Mouse (Mus musculus): ENCODE measurements around the gene Tcta.

The Tcta gene

DNA sequence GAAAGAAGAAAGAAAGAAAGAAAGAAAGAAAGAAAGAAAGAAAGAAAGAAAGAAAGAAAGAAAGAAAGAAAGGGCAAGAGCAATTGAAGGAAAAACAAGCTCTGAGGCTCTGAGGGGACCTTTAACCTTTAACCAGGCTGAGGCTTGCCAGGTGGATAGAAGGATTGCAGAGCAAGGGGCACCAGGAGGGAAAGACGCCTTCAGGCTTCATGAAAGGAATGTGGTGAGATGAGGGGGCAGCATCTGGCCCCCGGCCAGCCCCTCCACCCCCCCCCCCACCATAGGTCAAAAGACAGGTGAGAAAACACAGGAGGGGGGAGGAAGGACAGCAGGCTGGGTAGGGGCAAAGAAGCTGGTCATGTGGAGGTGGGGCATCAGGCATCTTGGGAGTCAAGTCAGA is 34.0 kb downstream of the Tcta start:
- no peak for DNase-seq (ENCODE audit: low read depth, low spot score)

DNA sequence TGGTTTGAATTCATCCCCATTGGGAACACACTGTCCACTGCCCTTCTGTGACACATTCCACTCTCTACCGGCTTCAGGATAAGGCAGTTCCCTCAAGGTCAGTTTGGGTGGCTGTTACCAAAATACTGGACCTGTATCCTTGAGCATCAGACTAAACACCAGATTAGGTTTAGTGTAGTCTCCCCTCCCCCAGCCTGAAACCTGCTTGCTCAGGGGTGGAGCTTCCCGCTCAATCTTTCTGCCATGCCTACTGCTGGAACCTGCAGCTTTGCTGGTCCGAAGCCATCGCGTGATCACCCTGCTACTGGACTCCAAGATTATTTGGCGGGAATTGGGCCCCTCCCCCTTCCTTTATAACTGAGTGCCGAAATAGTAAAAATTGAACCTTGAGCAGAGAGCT is 37.3 kb downstream of the Tcta start:
- peak; percentile 38 for DNase-seq (ENCODE audit: low read depth, low spot score)

DNA sequence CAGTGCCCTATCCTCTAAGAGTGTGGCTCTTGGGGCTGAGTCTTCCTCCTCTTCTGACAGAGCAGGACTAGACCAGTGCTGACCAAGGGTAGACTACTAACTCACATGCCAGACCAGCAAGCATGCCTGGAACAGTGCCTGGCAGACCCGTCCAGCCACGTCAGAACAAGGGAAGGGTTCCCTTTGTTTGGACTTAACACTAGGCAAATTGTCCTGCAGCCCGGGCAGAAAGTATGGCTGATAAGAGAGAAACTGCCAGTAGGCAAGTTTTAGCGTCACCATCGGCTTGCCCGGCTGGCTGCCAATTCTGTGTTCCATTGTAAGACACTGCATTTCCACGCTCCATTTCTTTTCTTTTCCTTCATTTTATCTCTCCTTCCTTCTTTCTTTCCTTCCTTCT is 38.3 kb downstream of the Tcta start:
- no peak for DNase-seq (ENCODE audit: low read depth, low spot score)

DNA sequence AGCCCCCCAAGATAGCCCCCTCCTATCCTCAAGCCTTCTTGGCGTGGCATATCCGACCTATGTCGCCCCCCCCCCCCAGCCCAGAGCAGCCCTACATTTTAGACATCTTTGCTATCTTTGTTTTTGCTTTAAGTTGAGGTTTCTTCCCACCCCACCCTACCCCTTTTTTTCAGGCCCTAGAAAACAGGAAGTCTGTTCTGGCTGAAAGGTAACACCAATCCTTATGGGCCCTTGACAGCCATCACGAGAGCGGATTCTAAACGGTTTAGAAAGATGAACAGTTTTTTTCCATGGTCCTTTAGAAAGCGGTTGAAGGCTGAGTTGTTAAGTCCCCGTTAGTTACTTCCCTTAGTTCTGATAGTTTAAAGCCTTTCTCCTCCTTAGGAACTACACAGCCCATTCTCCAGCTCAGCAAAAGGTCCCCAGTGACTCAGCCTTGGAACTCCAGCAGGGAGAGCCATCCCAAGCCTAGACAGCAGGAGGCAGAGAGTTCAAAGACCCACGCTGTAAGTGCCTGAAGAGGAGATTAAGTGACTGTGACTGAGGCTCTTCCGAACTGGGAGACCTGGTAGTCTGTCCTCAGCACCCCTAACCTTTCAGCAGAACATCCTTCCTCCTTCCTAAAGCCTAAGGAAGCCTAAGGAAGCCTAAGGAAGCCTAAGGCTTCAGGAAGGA is 39.6 kb downstream of the Tcta start:
- peak; percentile 81 for DNase-seq (ENCODE audit: low read depth, low spot score)

DNA sequence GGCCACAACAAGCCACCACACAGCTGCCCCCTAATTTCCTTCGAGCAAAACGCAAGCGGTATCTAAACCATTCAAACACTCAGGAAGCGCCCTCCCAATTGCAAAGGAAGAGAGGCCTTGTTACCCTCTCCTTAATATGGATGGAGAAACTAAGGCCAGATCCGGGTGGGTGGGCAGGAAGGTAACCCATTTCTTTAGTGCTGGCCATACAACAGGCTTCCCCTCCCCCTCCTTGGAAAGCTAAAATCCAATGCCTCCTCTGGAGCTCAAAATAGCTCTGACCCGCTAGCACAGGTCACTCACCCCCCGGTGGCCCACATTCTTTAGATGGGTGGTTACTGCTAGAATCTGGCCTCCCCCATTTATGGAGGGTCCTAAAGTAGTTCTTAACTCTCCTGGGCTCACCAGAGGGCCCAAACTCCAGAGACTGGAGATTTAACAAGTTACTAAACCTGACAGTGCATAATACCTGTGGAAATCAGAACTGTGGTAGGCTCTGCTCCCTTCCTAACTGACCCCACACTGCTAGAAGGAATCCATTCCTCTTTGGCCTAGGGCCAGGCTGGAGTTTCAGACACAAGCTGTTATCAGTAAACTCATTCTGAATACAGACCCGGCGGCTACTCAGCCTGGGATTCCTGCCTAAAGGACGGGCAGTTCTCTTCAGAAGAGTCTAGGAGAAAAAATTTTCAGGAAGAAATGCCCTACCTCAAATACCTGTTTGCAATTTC is 41.6 kb downstream of the Tcta start:
- DNase-seq (ENCODE audit: low read depth, low spot score), result peak; percentile 83

DNA sequence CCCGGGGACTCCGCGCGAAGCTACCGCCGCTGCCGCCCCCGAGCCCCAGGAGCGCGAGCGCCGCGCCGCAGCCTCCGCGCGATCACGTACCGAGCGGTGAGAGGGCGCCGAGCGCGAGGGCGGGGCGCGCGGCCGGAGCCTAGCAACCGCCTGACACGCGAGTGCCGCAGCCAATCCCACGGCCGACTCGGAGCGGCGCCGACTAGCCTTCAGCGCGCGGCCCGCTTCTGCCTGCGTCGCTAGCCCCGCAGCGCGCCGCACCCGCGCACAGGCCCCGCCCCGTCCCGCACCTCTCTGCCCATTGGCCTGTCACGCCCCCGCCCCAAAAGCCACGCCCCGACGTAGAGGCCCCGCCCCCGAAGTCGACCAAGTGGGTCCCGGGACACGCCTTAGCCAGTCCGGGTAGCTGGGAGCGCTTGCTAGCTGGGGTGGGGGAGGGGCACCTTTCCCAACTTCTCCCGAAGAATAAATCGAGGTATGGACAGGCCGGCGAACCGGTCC is 42.2 kb downstream of the Tcta start, which contains the start of gene Dag1:
Gene Dag1 (minus strand): TSS at position 269 of the 501 bp plus-strand sequence.
- DNase-seq (ENCODE audit: low read depth, low spot score), result peak; percentile 98

DNA sequence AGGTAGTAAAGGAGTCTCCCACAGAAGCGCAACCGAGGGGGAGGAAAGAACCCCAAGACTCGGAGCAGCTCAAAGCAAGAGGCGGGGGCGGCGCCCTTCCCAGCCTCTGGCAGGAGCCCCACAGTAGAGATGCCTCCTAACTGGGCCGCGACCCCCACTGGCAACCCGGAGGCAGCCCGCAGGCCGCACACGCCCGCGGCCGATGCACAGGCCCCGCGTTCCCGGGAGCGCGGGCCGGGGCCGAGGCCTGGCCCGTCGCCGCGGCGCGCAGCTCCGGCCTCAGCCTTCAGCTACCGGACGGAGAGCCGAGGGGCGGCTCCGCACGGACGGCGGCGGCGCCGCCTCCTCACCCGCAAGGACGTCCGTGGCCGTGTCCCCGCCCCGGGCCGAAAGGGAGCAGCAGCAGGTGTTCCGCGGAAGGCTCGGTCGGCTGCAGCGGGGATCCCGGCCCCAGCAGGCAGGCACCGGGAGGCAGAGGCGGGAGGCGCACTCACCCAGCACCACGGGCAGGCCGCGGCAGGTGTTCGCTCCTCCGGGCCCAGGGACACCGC is 42.8 kb downstream of the Tcta start:
- DNase-seq (ENCODE audit: low read depth, low spot score), result no peak

DNA sequence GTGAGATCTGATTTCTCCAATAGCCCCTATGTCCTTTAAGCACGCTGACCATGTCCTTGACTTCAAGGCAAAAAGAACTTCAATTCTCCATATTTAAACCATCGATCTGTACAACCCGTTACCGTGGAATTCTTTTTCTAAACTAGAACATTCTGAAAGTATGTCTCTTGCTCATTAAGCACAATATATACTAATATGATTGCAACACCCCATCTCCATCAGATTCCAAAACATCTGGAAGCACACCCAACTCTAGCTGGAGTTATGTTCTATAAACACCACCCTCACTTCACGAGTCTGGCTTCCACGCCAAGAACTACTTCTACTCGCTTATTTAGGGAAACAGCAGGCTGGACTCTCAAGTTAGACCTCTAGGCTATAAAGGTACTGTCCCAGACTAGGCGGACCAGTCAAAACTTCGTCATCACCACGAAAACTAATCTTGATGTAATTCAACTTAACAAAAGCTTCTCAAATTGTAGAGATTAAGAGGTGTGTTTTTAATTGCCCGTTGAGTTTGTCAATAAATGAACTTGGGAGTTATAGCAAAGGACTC is 43.4 kb downstream of the Tcta start:
- DNase-seq (ENCODE audit: low read depth, low spot score), result no peak

DNA sequence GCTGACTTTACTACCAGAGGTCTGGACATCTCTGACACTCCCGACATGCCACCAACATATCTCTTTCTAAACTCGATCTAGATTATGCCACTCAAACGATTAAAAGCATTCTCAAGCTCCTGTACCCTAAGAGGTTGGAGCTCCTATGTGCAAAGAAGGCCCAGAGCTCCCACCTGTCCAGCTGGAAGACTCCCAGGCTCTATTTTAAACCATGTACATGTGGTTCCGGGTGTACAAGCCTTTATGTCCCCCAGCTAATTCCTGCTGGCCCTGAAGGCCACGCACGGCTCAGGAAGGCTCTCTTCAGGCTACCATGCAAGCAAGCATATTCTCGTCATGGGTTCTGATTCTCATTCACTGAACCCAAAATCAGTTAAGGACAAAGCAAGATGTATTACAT is 44.1 kb downstream of the Tcta start:
- DNase-seq (ENCODE audit: low read depth, low spot score), result no peak

DNA sequence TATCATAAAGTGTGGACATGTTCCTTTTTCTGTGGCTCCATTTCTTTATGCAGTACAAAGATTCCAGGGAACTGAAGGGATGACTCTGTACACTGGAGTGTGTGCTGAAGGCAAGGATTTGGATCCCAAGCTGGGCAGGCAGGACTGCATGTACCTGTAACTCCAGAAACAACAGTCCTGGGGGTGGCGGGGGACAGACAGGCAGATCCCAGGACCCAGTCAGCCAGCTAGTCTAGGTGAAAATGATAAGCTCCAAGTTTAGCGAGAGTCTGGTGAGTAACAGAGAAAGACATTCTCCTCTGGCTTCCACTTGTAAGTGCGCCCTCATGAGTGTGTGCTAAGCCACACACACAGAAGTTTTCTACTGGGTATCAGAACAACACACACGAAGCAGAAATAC is 45.4 kb downstream of the Tcta start:
- DNase-seq (ENCODE audit: low read depth, low spot score), result no peak
